Mouse (Mus musculus): ENCODE data around the gene Olfr485. TPM values are rescaled to one million over a fixed set of nuclear protein-coding genes. Genes with fewer than 3 reads are reported as not detected.
"Not testable (repeated sequence)": the region's sequence is repeated elsewhere in the genome, so short reads cannot be mapped to it uniquely, and the experiment has no call there.

Olfr485 gene
- polyA plus RNA-seq (2016; fragmentation: Nextera tagmentation; extraction: Ambion mirVana) = not detected in 2 replicates

DNA sequence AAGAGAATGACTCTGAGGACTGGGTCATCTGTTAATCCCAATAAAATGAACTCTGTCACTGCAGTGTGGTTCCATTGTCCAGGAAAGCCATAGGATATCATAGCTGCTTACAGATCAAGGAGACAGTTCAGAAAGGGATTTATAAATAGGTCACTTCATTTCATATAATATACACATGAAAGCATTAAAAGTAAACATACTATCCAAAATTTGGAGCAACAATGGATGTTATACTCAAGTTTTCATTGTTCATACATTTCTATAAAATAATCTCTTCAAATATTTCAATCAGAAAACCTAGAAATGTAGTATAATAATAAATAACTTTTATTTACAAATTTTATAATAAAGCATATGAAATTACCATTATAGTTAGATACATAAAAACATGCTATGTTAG is at the start of gene Olfr485:
TSS of gene Olfr485 (minus strand) at position 101 of the 400 bp plus-strand sequence.
- Histone ChIP-seq H3K4me1 (no peaks in the 10 kb centered on the region), H3K27me3 (ENCODE audit: insufficient read depth, poor library complexity, severe bottlenecking) (no peaks in the 10 kb centered on the region), H3K4me3 (no peak within 1 kb of the TSS), H3K27ac (no peak within 1 kb of the TSS), H3K9me3 (no peaks in the 10 kb centered on the region), H3K36me3 (no peaks in the 10 kb centered on the region)
- no peak for DNase-seq (ENCODE audit: low spot score)

DNA sequence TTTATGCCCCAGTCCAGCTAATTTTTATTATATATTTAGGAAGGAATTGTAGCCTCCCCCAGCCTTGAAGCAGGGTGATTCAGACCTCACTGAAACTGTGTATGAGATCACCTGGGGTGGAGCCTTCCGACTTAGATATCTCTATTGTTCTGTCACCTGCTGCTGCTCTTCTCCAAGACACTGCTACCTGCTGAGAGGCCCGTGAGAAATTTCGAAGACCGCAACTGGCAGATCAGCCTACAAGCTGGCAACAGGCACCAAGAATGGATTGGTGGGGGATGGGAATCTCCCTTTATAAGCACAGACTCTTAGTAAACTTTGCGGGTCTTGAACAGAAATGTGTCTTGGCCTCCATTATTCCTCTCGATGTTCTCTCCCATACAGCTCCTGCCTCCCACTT is 37.3 kb upstream of the Olfr485 start:
- no peaks in the 10 kb centered on the region for H3K36me3 ChIP-seq
- H3K27ac ChIP-seq = no peak overlapping the region
- WGBS = 73% methylated on average over 6 of the region's 6 CpGs
- no peaks in the 10 kb centered on the region for H3K4me1 ChIP-seq
- H3K9me3 ChIP-seq = no peaks in the 10 kb centered on the region
- no peak overlapping the region for H3K4me3 ChIP-seq
- no peaks in the 10 kb centered on the region for H3K27me3 ChIP-seq (ENCODE audit: insufficient read depth, poor library complexity, severe bottlenecking)
- no peak for DNase-seq (ENCODE audit: low spot score)

DNA sequence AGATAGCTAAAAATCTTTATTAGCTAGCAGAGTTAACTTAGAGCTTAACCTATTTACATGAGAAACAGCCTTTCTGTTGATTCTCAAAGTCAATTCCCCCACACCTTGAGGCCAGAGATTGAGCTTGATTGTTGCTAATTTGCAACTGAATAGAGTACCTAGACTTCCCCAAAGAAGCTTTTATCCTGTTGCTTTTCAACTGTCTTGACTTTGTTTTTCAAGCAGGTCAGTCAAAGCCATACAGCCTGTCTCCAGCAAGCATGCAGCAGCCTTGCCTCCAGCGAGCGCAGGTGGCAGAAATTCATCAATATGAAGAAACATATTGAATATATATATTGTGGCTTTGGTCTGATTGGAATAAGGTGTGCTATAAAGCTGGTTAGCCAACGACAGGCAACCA is 36.7 kb upstream of the Olfr485 start:
- not testable (repeated sequence) for H3K4me1 ChIP-seq; DNase-seq (ENCODE audit: low spot score)
- 59% methylated on average over 3 of the region's 3 CpGs for WGBS

DNA sequence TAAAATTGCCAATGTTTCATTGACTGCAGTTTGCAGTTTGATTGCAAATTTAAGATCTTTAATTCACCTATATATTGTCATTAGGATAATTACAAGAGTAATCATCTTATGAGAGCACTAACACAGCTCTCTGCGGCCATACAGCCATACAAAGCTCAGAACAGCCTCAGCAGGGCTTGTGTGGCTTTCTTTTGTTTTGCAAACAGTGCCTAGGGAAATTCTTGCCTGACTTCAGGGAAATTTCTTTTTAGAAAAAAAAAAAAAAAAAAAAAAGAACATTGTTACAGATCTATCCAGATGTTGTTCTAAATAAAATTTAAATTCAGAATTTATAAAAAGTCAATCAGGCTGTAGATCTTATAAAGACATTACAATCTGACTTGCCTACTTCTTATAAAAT is 33.0 kb upstream of the Olfr485 start:
- H3K27me3 ChIP-seq (ENCODE audit: insufficient read depth, poor library complexity, severe bottlenecking); H3K4me1 ChIP-seq; H3K4me3 ChIP-seq; H3K27ac ChIP-seq; H3K36me3 ChIP-seq; H3K9me3 ChIP-seq; DNase-seq (ENCODE audit: low spot score): not testable (repeated sequence)
- 82% methylated on average over 1 of the region's 1 CpGs for WGBS

More for the DNA sequence above, 36.7 kb upstream of the Olfr485 start:
- H3K9me3 ChIP-seq; H3K27ac ChIP-seq; H3K27me3 ChIP-seq (ENCODE audit: insufficient read depth, poor library complexity, severe bottlenecking); H3K4me3 ChIP-seq; H3K36me3 ChIP-seq: not testable (repeated sequence)

DNA sequence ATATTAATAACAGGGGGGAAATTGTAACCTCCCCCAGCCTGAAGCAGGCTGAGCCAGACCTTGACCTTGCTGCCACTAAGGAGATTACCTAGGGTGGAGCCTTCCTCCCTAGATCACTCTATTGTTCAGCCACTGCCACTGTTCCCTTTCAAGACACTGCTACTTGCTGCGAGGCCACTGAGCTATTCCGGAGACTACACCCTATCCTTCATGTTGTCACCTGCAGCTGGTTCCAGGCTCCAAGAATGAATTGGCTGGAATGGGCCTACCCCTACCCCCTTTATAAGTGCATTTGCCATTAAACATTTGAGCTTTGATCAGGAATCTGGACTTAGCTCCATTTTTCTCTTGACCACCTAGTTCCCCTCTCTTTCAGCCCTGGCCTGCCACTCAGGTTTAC is 31.5 kb upstream of the Olfr485 start:
- H3K9me3 ChIP-seq; H3K27me3 ChIP-seq (ENCODE audit: insufficient read depth, poor library complexity, severe bottlenecking); H3K4me1 ChIP-seq; DNase-seq (ENCODE audit: low spot score); H3K4me3 ChIP-seq; H3K27ac ChIP-seq; H3K36me3 ChIP-seq: not testable (repeated sequence)
- WGBS = 68% methylated on average over 2 of the region's 2 CpGs

DNA sequence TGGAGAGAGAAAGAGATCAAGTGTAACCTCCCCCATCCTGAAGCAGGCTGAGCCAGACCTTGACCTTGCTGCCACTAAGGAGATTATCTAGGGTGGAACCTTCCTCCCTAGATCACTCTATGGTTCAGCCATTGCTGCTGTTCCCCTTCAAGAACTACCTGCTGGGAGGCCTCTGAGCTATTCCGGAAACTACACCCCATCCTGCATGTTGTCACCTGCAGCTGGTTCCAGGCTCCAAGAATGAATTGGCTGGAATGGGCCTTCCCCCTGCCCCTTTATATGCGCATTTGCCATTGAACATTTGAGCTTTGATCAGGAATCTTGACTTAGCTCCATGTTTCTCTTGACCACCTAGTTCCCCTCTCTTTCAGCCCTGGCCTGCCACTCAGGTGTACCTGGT is 25.6 kb upstream of the Olfr485 start:
- 81% methylated on average over 2 of the region's 2 CpGs for WGBS
- H3K4me1 ChIP-seq; H3K36me3 ChIP-seq; DNase-seq (ENCODE audit: low spot score); H3K9me3 ChIP-seq; H3K4me3 ChIP-seq; H3K27me3 ChIP-seq (ENCODE audit: insufficient read depth, poor library complexity, severe bottlenecking); H3K27ac ChIP-seq: not testable (repeated sequence)

DNA sequence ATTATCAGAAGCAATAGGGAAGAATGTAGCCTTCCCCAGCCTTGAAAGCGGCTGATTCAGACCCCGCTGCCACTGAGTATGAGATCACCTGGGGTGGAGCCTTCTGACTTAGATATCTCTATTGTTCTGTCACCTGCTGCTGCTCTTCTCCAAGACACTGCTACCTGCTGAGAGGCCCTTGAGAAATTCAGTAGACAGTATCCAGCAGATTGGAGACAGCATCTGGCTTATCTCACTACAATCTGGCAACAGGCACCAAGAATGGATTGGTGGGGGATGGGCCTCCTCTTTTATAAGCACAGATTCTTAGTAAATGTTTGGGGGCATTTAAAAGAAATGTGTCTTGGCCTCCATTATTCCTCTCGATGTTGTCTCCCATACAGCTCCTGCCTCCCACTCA is 24.7 kb upstream of the Olfr485 start:
- not testable (repeated sequence) for H3K27me3 ChIP-seq (ENCODE audit: insufficient read depth, poor library complexity, severe bottlenecking); H3K4me3 ChIP-seq; DNase-seq (ENCODE audit: low spot score); H3K27ac ChIP-seq; H3K4me1 ChIP-seq; H3K36me3 ChIP-seq; H3K9me3 ChIP-seq
- WGBS = 68% methylated on average over 3 of the region's 3 CpGs

DNA sequence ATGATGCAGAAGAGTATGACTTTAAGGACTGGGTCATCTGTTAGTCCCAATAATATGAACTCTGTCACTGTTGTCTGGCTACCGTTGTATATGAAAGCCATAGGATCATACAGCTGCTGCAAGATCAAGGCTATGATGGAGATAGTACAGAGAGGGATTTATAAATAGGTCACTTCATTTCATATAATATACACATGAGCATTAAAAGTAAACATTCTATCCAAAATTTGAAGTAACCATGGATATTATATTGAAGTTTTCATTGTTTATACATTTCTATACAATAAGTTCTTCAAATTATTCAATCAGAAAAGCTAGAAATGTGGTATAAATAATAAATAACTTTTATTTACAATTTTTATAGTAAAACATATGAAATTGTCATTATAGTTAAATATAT is 13.0 kb upstream of the Olfr485 start, which contains the start of gene Olfr486:
TSS of gene Olfr486 (minus strand) at position 101 of the 400 bp plus-strand sequence.
- DNase-seq (ENCODE audit: low spot score); H3K4me3 ChIP-seq; H3K27me3 ChIP-seq (ENCODE audit: insufficient read depth, poor library complexity, severe bottlenecking); H3K4me1 ChIP-seq; H3K36me3 ChIP-seq; H3K27ac ChIP-seq; H3K9me3 ChIP-seq: not testable (repeated sequence)
- 100% methylated on average over 1 of the region's 1 CpGs for WGBS

DNA sequence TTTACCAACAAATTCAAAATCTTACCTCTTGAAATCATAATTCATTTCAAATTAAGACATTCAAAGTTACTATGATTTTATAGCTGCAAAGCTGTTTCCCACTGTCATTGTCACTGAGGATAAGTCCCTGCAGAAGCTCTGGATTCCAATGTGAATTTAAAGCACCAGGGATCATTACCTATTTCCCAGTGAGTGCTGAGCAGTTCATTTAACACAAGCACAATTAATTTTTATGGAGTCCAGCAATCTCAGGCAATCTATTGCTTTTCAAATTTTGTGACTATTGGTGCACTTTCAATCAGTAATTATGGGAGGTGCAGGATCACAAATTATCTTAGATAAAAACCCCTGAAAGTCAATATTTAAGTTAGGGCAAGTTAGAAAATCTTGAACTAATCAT is 32.3 kb downstream of the Olfr485 start, which contains the start of gene Olfr484:
TSS of gene Olfr484 (minus strand) at position 101 of the 400 bp plus-strand sequence.
- no peaks in the 10 kb centered on the region for H3K4me1 ChIP-seq
- no peak for DNase-seq (ENCODE audit: low spot score)
- H3K27me3 ChIP-seq (ENCODE audit: insufficient read depth, poor library complexity, severe bottlenecking) = no peaks in the 10 kb centered on the region
- no peak within 1 kb of the TSS for H3K4me3 ChIP-seq
- H3K27ac ChIP-seq = no peak within 1 kb of the TSS
- H3K36me3 ChIP-seq = no peaks in the 10 kb centered on the region
- no peaks in the 10 kb centered on the region for H3K9me3 ChIP-seq

DNA sequence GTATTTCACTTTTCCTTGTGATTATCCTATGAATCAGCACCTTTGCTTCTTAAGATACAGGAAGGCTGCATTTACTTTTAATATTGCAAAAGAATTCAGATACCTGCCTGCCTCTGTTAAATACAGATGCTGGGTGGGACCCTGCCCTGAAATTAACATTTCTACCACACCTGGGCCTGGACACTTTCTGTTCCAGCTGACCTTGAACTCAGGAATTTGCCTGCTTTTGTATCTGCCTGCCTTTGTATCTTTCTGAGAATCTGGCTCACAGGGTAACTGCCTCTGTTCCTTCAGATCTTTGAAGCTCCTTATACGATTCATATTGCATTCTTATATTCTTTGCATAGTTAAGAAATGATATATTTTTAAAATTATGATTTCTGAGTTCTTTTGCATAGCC is 38.3 kb downstream of the Olfr485 start:
- WGBS = 58% methylated on average over 1 of the region's 1 CpGs
- H3K4me1 ChIP-seq = no peaks in the 10 kb centered on the region
- H3K9me3 ChIP-seq = no peaks in the 10 kb centered on the region
- no peak for DNase-seq (ENCODE audit: low spot score)
- H3K27ac ChIP-seq = no peak overlapping the region
- no peaks in the 10 kb centered on the region for H3K27me3 ChIP-seq (ENCODE audit: insufficient read depth, poor library complexity, severe bottlenecking)
- no peak overlapping the region for H3K4me3 ChIP-seq
- H3K36me3 ChIP-seq = no peaks in the 10 kb centered on the region

DNA sequence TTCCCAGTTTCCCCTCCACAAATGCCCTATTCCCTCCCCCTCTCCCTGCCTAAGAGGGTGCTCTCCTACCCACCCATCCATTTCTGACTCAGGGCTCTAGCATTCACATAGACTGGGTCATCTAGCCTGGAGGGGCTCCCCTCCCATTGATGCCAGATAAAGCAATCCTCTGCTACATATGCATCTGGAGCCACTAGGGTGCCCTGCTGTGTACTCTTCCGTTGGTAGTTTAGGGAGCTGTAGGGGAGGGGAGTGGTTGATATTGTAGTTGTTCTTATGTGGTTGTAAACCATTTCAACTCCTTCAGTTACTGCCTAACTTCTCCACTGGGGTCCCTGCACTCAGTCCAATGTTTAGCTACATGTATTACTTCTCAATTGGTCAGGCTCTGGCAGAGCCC is 39.0 kb downstream of the Olfr485 start:
- Histone ChIP-seq H3K36me3 (no peaks in the 10 kb centered on the region), H3K27ac (no peak overlapping the region), H3K4me1 (no peaks in the 10 kb centered on the region), H3K4me3 (no peak overlapping the region), H3K27me3 (ENCODE audit: insufficient read depth, poor library complexity, severe bottlenecking) (no peaks in the 10 kb centered on the region), H3K9me3 (no peaks in the 10 kb centered on the region)
- no peak for DNase-seq (ENCODE audit: low spot score)
- 9% methylated on average over 1 of the region's 1 CpGs for WGBS

Other genes with a start within 250 kb of the Olfr485 start
- not detected in 2 replicates for gene Olfr473, start 229.4 kb downstream of the Olfr485 start, polyA plus RNA-seq (2016; fragmentation: Nextera tagmentation; extraction: Ambion mirVana)
- gene Olfr474, start 205.2 kb downstream of the Olfr485 start, polyA plus RNA-seq (2016; fragmentation: Nextera tagmentation; extraction: Ambion mirVana) = not detected in 2 replicates
- gene Olfr476, start 195.1 kb downstream of the Olfr485 start, polyA plus RNA-seq (2016; fragmentation: Nextera tagmentation; extraction: Ambion mirVana) = not detected in 2 replicates
- gene Olfr477, start 173.2 kb downstream of the Olfr485 start, polyA plus RNA-seq (2016; fragmentation: Nextera tagmentation; extraction: Ambion mirVana) = not detected in 2 replicates
- gene Olfr478, start 125.9 kb downstream of the Olfr485 start, polyA plus RNA-seq (2016; fragmentation: Nextera tagmentation; extraction: Ambion mirVana) = not detected in 2 replicates
- gene Olfr479, start 109.2 kb downstream of the Olfr485 start, polyA plus RNA-seq (2016; fragmentation: Nextera tagmentation; extraction: Ambion mirVana) = not detected in 2 replicates
- not detected in 2 replicates for gene Olfr480, start 92.5 kb downstream of the Olfr485 start, polyA plus RNA-seq (2016; fragmentation: Nextera tagmentation; extraction: Ambion mirVana)
- gene Olfr481, start 80.0 kb downstream of the Olfr485 start, polyA plus RNA-seq (2016; fragmentation: Nextera tagmentation; extraction: Ambion mirVana) = not detected in 2 replicates
- not detected in 2 replicates for gene Olfr482, start 62.3 kb downstream of the Olfr485 start, polyA plus RNA-seq (2016; fragmentation: Nextera tagmentation; extraction: Ambion mirVana)
- gene Olfr483, start 59.0 kb downstream of the Olfr485 start, polyA plus RNA-seq (2016; fragmentation: Nextera tagmentation; extraction: Ambion mirVana) = not detected in 2 replicates
- not detected in 2 replicates for gene Olfr484, start 32.4 kb downstream of the Olfr485 start, polyA plus RNA-seq (2016; fragmentation: Nextera tagmentation; extraction: Ambion mirVana)
- gene Olfr486, start 12.9 kb upstream of the Olfr485 start, polyA plus RNA-seq (2016; fragmentation: Nextera tagmentation; extraction: Ambion mirVana) = not detected in 2 replicates
- not detected in 2 replicates for gene Olfr487, start 54.8 kb upstream of the Olfr485 start, polyA plus RNA-seq (2016; fragmentation: Nextera tagmentation; extraction: Ambion mirVana)
- not detected in 2 replicates for gene Olfr488, start 98.5 kb upstream of the Olfr485 start, polyA plus RNA-seq (2016; fragmentation: Nextera tagmentation; extraction: Ambion mirVana)
- not detected in 2 replicates for gene Olfr490, start 129.1 kb upstream of the Olfr485 start, polyA plus RNA-seq (2016; fragmentation: Nextera tagmentation; extraction: Ambion mirVana)
- not detected in 2 replicates for gene Olfr491, start 153.6 kb upstream of the Olfr485 start, polyA plus RNA-seq (2016; fragmentation: Nextera tagmentation; extraction: Ambion mirVana)
- gene Olfr492, start 163.8 kb upstream of the Olfr485 start, polyA plus RNA-seq (2016; fragmentation: Nextera tagmentation; extraction: Ambion mirVana) = not detected in 2 replicates
- gene Olfr493, start 187.1 kb upstream of the Olfr485 start, polyA plus RNA-seq (2016; fragmentation: Nextera tagmentation; extraction: Ambion mirVana) = not detected in 2 replicates
- not detected in 2 replicates for gene Olfr494, start 205.5 kb upstream of the Olfr485 start, polyA plus RNA-seq (2016; fragmentation: Nextera tagmentation; extraction: Ambion mirVana)
- gene Olfr495, start 233.3 kb upstream of the Olfr485 start, polyA plus RNA-seq (2016; fragmentation: Nextera tagmentation; extraction: Ambion mirVana) = not detected in 2 replicates